15 mouse cellular contexts compared by ENCODE assay signal in genomic region chr4:57738856-57739552, GRCm38 (mm10). TPM values are rescaled to one million over a fixed set of nuclear protein-coding genes. Genes with fewer than 3 reads are reported as not detected.
DNase-seq lines count a peak whose midpoint lies in the region; ATAC-seq lines count a peak whose summit lies in the region.
"Had no signal": no experiment of that assay in that cellular context is flagged by ENCODE, and none has a peak within 500 bp of the region (broad histone marks: within the 10 kb centered on the region; RNA-seq: fewer than 3 reads in every experiment).

No protein-coding gene starts in this region.

- no peaks in the 10 kb centered on the region for H3K27me3 ChIP-seq in forebrain, embryonic 11.5 days (ENCODE audit: control insufficient read depth, insufficient read depth, low read length)
- H3K27me3 ChIP-seq in forebrain, embryonic 16.5 days (replicated peaks; ENCODE audit: control insufficient read depth, insufficient read depth, low read length), result no peaks in the 10 kb centered on the region
- H3K27me3 ChIP-seq: limb, embryonic 15.5 days; midbrain, embryonic 13.5 days had no signal

- no peak overlapping the region for H3K4me2 ChIP-seq in forebrain, embryonic 11.5 days (ENCODE audit: low read depth, low read length, severe bottlenecking)
- H3K4me2 ChIP-seq in forebrain, embryonic 16.5 days (ENCODE audit: low read length), result no peak overlapping the region
- H3K4me2 ChIP-seq: hindbrain, embryonic 14.5 days; limb, embryonic 15.5 days; midbrain, embryonic 13.5 days had no signal

- H3K36me3 ChIP-seq in forebrain, embryonic 11.5 days (ENCODE audit: control insufficient read depth, insufficient read depth, low read length), result no peaks in the 10 kb centered on the region
- H3K36me3 ChIP-seq in forebrain, embryonic 16.5 days (ENCODE audit: control insufficient read depth, insufficient read depth), result no peaks in the 10 kb centered on the region
- H3K36me3 ChIP-seq: limb, embryonic 15.5 days; midbrain, embryonic 13.5 days had no signal

- no peak overlapping the region for H3K9ac ChIP-seq in forebrain, embryonic 11.5 days (ENCODE audit: low read length)
- H3K9ac ChIP-seq in forebrain, embryonic 16.5 days (replicated peaks; ENCODE audit: low read depth, low read length), result no peak overlapping the region
- H3K9ac ChIP-seq: hindbrain, embryonic 14.5 days; limb, embryonic 15.5 days; midbrain, embryonic 13.5 days had no signal

- no peak for DNase-seq in forebrain, embryonic 11.5 days (ENCODE audit: low spot score)
- DNase-seq in adipocyte (ENCODE audit: low spot score), result peak; percentile 12
- DNase-seq in embryo, embryonic 11.5 days (ENCODE audit: low read depth, low spot score), result peak; percentile 19
- DNase-seq in forelimb bud, embryonic 11.5 days (ENCODE audit: low read depth, low spot score), result peak; percentile 93
- no peak for DNase-seq in testis, postnatal 14 days (ENCODE audit: low spot score)
- no peak for DNase-seq in spleen, postnatal 10 days (ENCODE audit: low spot score in 2 of 2)
- DNase-seq: cerebellum, adult 18-20 months; kidney, postnatal 10 days; right cerebral cortex, postnatal 14 days; thymus, postnatal 36 days had no signal

- ATAC-seq in forebrain, embryonic 11.5 days (replicated peaks; ENCODE audit: low FRiP score), result peak; percentile 39; the same call in 1 of the 2 replicates
- ATAC-seq in forebrain, embryonic 16.5 days, result no peak
- ATAC-seq in erythroid progenitor cell, adult 5-6 weeks (replicated peaks; ENCODE audit: low FRiP score, poor library complexity, severe bottlenecking), result no peak
- ATAC-seq: midbrain, embryonic 13.5 days had no signal

- H3K4me1 ChIP-seq in forebrain, embryonic 11.5 days (replicated peaks; ENCODE audit: control insufficient read depth, insufficient read depth, low read length), result peaks cover 5% of the 10 kb centered on the region; the same call in 1 of the 2 replicates
- no peaks in the 10 kb centered on the region for H3K4me1 ChIP-seq in forebrain, embryonic 16.5 days (replicated peaks; ENCODE audit: control insufficient read depth, insufficient read depth, low read length)

- 13% methylated on average over 8 of the region's 8 CpGs for WGBS in forebrain, embryonic 11.5 days
- WGBS in forebrain, embryonic 16.5 days, result 6% methylated on average over 8 of the region's 8 CpGs

- H3K27ac ChIP-seq in forebrain, embryonic 11.5 days (ENCODE audit: low read depth, low read length), result peak overlapping the region; percentile 13
- no peak overlapping the region for H3K27ac ChIP-seq in forebrain, embryonic 16.5 days (ENCODE audit: low read length)
- H3K27ac ChIP-seq: hindbrain, embryonic 14.5 days; limb, embryonic 15.5 days; midbrain, embryonic 13.5 days had no signal

- H3K4me3 ChIP-seq in forebrain, embryonic 11.5 days (ENCODE audit: low read depth, low read length), result no peak overlapping the region
- H3K4me3 ChIP-seq in forebrain, embryonic 16.5 days (replicated peaks; ENCODE audit: low read length), result no peak overlapping the region
- H3K4me3 ChIP-seq: limb, embryonic 15.5 days; midbrain, embryonic 13.5 days had no signal

- H3K9me3 ChIP-seq in forebrain, embryonic 11.5 days (ENCODE audit: control insufficient read depth, low read length), result no peaks in the 10 kb centered on the region
- H3K9me3 ChIP-seq in forebrain, embryonic 16.5 days (ENCODE audit: control insufficient read depth, low read length), result no peaks in the 10 kb centered on the region
- H3K9me3 ChIP-seq: limb, embryonic 15.5 days; midbrain, embryonic 13.5 days had no signal

RNA-seq across cellular contexts. Expression of gene Akap2, which starts 21.5 kb away (rescaled TPM):
- polyA plus RNA-seq in forebrain, embryonic 11.5 days (2014; fragmentation: Nextera tagmentation; extraction: Ambion mirVana), result 15.5 and 16.9 TPM in 2 replicates
- 7.7 and 8.2 TPM in 2 replicates for polyA plus RNA-seq in forebrain, embryonic 16.5 days (2015; fragmentation: Nextera tagmentation; extraction: Ambion mirVana)
- total RNA-seq in erythroid progenitor cell, adult 5-6 weeks (2015; ENCODE audit: low replicate concordance), result not detected in 2 replicates
- 0.90 TPM in 1 of 2 replicates, not detected in the other for total RNA-seq in erythroid progenitor cell, adult 5-6 weeks (2017; ENCODE audit: low replicate concordance)

Comparison
In these comparisons a context has a peak if more than half of its experiments do, and no peak if none do; other contexts are left out.
1. DNase-seq: peak in adipocyte (single experiment), embryo, embryonic 11.5 days (single experiment) and forelimb bud, embryonic 11.5 days (single experiment); none in forebrain, embryonic 11.5 days (single experiment), testis, postnatal 14 days (single experiment) and spleen, postnatal 10 days (0 of 2).